Mouse (Mus musculus): ENCODE data around the gene Scai.
"Not testable (repeated sequence)": the region's sequence is repeated elsewhere in the genome, so short reads cannot be mapped to it uniquely, and the experiment has no call there.

Gene Scai

DNA sequence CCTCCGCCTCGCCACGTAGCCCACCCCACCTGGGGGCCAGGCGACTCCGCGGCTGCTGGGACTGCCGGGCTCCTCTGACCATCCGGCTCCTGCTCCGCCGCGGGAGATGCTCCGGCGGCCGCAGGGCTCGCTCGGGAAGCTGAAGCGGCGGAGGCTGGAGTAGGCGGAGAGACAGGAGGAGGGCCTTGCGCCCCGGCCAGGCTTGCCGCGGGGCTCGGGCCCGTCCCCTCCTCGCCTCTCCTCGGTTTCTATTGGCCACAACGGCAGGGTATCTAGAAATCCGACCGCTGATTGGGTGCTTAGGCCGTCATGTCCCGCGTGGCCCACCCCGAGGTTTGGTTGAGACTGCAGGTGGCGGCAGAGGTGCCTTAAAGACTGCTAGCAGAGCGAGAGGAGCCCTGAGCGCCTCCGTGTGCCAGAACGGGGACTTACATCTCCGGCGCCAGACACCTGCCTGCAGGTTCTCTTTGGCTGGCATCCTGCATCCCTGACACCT lies at the start of gene Scai:
Gene Scai (minus strand): TSS at position 174 of the 496 bp plus-strand sequence.
- peak; percentile 95 for DNase-seq (ENCODE audit: low read depth)

- no peak for DNase-seq (ENCODE audit: low read depth)
Measured at GRCm38 (mm10) chr2:39226731-39227130, 36.2 kb upstream of the Scai start.

DNA sequence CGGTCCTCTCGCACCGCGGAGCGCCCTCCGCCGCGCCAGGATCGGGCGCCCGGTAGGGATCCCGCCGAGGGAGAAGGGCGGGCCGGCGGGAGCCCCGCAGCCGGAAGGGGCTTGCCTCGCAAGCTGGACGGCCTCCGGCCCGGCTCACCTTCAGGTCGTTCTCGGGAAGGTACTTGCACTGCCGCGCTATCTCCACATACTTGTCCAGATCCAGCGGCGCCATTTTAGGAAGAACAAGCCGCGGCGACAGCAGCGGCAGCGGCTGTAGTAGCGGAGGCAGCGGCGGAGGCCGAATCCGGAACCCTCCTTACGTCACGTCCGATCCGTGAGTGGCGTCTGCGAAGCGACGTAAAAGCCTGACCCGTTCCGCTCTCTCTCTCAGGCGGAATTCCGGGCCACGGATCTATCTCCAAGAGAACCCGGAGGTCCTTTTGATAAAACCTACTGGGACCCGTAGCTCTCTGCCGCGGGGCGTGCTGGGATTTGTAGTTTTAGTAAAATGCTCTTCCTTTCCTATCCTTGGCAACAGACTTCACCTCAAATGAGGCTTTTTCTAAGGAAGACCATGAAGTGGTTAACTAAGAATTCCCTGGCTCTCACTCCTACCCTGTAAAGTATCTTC lies 35.6 kb upstream of the Scai start, which contains the start of gene Ppp6c:
Gene Ppp6c (minus strand): TSS at position 433 of the 622 bp plus-strand sequence.
- DNase-seq (ENCODE audit: low read depth): peak; percentile 89

DNA sequence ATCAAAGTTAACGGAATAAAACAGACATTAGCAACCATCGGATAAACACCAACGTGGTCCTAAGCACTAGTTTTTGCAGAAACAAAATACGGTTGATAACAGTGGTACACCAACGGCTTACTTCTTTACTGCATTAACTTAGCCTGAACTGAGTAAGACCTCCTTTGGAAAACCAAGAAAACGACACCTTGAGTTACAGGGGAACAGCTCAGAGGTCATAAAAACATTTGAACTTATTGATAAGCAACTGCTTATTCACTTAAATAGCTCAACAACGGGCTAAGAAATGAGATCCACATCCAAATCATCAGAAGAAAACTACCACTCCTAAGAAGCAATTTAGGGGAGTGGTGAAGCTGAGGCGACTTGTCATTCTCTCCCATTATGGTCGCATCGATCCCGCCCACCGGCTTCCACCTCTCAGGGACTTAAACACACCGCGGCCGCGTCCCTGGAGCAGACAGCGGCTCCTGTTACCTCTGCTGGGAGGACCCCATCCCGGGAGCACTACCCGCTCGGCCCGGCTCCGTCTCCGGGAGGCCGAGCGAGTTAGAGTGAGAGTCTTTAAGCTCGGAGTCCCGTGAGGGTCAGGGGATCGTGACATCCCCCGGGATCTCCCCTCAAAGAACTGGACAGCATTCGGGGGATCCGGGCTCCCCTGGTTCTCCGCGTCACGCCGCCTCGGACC lies 34.9 kb upstream of the Scai start:
- not testable (repeated sequence) for DNase-seq (ENCODE audit: low read depth)

DNA sequence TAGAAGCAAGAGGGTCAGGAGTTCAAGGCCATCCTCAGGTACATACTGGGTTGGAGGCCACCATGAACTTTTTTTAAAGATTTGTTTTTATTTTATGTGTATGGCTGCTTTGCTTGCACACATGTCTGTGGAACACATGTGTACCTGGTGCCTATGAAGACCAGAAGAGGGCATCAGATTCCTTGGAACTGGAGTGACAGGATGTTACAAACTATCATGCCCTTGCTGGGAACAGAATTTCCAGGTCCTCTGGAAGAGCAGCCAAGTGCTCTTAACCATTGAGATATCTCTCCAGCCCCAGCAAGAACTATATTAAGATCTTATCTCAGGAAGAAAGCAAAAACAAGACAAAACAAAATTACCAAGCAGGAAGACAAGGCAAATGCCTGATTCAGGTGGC lies 34.1 kb upstream of the Scai start:
- no peak for DNase-seq (ENCODE audit: low read depth)

DNA sequence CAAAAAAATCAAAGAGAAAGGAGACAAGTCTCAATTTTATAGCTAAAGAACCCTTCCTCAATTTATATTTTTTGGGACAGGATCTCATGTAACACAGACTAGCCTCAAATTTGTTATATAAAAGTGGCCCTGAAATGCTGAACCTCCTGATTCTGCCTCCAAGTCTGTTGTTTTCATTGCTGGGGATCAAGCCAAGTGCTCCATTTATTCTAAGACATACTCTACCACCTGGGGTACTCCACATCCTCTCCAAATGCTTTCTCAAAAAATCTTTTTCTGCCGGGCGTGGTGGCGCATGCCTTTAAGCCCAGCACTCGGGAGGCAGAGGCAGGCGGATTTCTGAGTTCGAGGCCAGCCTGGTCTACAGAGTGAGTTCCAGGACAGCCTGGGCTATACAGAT lies 29.5 kb upstream of the Scai start:
- DNase-seq (ENCODE audit: low read depth): no peak

- DNase-seq (ENCODE audit: low read depth): no peak
Measured at GRCm38 (mm10) chr2:39219034-39219433, 28.5 kb upstream of the Scai start.

- DNase-seq (ENCODE audit: low read depth): no peak
Measured at GRCm38 (mm10) chr2:39217150-39217549, 26.6 kb upstream of the Scai start.

- no peak for DNase-seq (ENCODE audit: low read depth)
Measured at GRCm38 (mm10) chr2:39210738-39211137, 20.2 kb upstream of the Scai start.

GRCm38 (mm10) chr2:39203359-39203758 lies 12.8 kb upstream of the Scai start:
- no peak for DNase-seq (ENCODE audit: low read depth)

- no peak for DNase-seq (ENCODE audit: low read depth)
Measured at GRCm38 (mm10) chr2:39194809-39195208, 4.3 kb upstream of the Scai start.

DNA sequence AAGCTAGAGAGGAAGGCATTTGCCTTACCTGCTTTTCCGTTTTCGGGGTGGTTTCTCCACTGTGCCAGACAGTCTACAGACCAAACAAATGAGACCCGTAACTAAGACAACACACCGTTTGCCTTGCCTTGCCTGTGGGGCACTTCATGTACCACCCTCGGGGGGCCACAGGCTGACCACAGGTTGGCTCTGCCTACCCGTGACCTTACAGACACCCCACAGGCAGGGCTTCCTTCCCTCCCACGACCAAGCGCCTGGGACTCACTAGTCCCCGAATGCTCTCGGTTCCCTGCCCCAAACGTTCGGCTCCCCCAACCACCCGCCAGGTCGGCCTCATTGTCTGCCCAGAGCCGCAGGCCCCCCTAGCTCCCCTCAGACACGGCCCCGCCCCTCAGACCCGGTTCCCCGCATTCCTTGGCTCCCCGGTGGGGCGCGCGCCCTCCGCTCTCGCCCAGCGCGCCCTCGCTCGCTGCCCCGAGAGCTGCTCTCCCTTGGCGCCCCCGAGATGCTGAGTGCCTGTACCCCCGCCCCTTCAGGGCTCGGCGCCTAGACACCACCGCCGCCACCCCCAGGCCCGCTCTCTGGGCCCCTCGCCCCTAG lies 473 bp downstream of the Scai start:
- peak; percentile 35 for DNase-seq (ENCODE audit: low read depth)

DNA sequence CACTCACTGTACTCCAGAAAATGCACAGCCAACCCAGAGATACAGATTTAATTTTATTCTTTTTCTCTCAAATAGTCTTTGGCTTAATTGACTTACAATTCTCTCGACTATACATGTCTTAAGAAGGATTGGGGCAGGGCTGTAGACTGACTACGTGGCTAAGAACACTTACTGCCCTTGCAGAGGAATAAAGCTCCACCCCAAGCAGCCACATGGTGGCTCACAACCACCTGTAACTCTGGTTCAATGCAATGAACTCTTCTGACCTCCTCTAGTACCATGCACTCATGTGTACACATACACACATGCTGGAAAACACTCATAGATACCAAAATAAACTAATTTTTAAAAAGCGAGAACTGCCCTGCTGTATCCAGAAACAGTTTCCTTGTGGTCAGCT lies 4.6 kb downstream of the Scai start:
- DNase-seq (ENCODE audit: low read depth): no peak

DNA sequence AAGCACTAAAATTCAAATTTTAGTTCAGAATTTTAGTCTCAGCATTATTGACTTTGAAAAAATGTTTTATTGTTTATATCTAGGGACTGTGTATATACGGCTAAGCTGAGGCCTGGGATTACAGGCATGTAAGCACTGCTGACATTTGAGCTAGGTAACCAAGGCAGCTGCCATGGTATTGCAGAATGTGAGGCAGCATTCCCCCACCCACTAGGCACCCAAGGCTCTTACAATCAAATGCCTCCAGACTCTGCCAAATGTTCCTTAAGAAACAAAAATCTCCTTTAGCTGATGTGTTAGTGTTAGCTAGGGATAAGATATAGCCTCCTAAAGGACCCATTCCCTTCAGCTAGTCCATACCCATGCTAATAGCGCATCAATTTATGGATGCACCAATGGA lies 6.9 kb downstream of the Scai start:
- no peak for DNase-seq (ENCODE audit: low read depth)

DNA sequence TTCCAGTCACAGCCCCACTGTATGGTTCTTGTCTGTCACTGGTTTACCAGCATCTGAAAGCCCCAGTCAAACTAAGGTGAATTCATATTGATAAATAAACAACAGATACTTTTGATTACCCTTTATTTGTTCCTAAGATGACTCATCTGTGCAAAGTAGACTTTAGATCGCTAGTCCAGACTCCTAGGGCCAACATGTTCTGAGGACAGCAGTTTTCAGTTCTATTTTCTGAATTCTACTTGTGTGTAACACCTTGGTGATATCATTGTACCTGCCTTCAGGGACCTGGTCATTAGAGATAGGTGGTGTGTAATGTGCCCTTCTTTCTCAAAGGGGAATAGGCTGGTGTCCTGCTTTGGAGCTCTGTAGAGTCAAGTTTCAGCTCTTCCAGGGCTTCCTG lies 29.5 kb downstream of the Scai start:
- DNase-seq (ENCODE audit: low read depth): no peak

- DNase-seq (ENCODE audit: low read depth): no peak
Measured at GRCm38 (mm10) chr2:39157916-39158315, 32.6 kb downstream of the Scai start.

DNA sequence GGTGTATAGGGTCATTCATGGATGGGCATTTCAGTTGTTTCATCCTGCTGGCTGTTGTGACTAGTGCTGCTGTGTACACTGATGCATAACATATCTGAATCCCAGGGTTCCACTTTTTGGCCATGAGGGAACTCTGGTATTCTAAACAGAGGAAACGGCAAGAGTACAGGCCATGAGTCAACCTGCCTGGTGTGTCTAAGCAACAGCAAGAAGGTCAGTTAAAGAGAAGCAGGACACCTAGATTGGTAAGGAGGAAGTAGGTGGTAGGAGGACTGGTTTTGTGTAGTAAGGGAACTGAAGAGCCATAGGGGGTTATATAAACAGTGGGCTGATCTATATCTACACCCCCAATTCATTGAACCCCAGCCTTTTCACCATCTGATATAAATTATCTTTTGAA lies 33.7 kb downstream of the Scai start:
- no peak for DNase-seq (ENCODE audit: low read depth)

GRCm38 (mm10) chr2:39150943-39151342 lies 39.6 kb downstream of the Scai start:
- no peak for DNase-seq (ENCODE audit: low read depth)

- no peak for DNase-seq (ENCODE audit: low read depth)
Measured at GRCm38 (mm10) chr2:39148075-39148474, 42.5 kb downstream of the Scai start.

DNA sequence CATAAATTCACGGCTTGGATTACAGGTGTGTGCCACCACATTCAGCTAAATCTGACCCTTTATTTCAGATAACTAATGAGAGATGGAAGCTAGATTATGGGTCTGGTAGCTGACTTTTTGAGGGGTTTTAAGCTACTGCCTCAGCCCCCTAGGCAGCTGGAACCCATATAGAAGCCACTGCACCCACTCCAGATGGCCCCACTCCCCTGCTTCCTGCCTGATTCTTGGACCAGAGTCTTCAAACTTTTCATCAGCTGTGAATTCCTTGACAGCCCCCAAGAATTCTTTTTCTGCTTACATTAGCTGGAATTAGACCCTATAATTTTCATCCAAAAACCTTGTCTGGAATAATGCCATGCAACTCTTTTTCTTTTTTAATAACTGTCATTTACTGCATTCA lies 44.1 kb downstream of the Scai start:
- DNase-seq (ENCODE audit: low read depth): no peak

DNA sequence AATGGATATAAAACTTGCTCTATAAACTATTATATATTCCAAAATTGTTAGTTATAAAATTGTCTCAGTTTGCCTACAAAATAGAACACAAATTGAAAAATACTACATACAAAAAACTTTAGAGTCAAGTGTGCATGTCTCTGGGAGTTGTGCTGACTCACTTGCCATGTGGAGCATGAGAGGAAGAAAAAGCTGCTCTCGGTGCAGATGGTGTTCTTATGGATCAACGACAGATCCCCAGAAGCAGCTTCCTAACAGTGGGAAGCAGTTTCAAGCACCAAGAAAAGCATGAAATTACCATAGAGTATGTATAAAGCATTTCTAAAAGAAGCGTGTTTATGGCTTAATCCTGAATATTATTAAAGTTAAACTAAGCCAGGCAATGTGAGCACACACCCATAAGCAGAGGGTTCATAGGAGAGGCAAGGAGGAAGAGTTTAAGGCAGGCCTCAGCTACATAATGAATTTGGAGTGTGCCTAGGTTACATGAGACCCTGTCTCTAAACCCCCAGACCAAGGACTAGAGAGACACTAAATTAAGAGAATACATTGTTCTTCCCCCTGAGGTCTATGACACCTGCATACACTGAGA lies 48.1 kb downstream of the Scai start:
- DNase-seq (ENCODE audit: low read depth): no peak

- DNase-seq (ENCODE audit: low read depth): no peak
Measured at GRCm38 (mm10) chr2:39140586-39141455, 49.7 kb downstream of the Scai start.
